In genomic region chr7:83883276-83884020, GRCm38 (mm10) we compare ENCODE assay signal across 8 mouse cellular contexts. TPM values are rescaled to one million over a fixed set of nuclear protein-coding genes. Genes with fewer than 3 reads are reported as not detected.
DNase-seq lines count a peak whose midpoint lies in the region; ATAC-seq lines count a peak whose summit lies in the region.

No protein-coding gene starts in this region.

- ATAC-seq in heart, embryonic 12.5 days (ENCODE audit: insufficient number of reproducible peaks, low FRiP score): peak; percentile 85
- peak; percentile 86 for ATAC-seq in kidney, embryonic 15.5 days (replicated peaks; ENCODE audit: low FRiP score)
- ATAC-seq in liver, embryonic 16.5 days (ENCODE audit: low read depth): peak; percentile 81
- ATAC-seq in neural tube, embryonic 11.5 days (ENCODE audit: insufficient read depth, low FRiP score, low TSS enrichment): peak; percentile 76
- ATAC-seq in stomach, embryonic 15.5 days (ENCODE audit: insufficient read depth, low FRiP score, low read depth): peak; percentile 80

- H3K4me2 ChIP-seq in heart, embryonic 12.5 days: peak overlapping the region; percentile 91
- H3K4me2 ChIP-seq in kidney, embryonic 15.5 days: peak overlapping the region; percentile 88
- H3K4me2 ChIP-seq in liver, embryonic 16.5 days (ENCODE audit: low read depth, low read length): peak overlapping the region; percentile 82
- peak overlapping the region; percentile 83 for H3K4me2 ChIP-seq in neural tube, embryonic 11.5 days (ENCODE audit: low read depth)
- H3K4me2 ChIP-seq in stomach, embryonic 15.5 days: peak overlapping the region; percentile 90

- peak overlapping the region; percentile 98 for H3K27ac ChIP-seq in heart, embryonic 12.5 days (ENCODE audit: poor library complexity, severe bottlenecking)
- peak overlapping the region; percentile 98 for H3K27ac ChIP-seq in kidney, embryonic 15.5 days
- H3K27ac ChIP-seq in liver, embryonic 16.5 days (ENCODE audit: low read length): peak overlapping the region; percentile 99
- peak overlapping the region; percentile 95 for H3K27ac ChIP-seq in neural tube, embryonic 11.5 days (ENCODE audit: low read depth, low read length)
- H3K27ac ChIP-seq in stomach, embryonic 15.5 days: peak overlapping the region; percentile 98

- peaks cover 60% of the 10 kb centered on the region for H3K36me3 ChIP-seq in erythroblast, embryonic 14.5 days (ENCODE audit: control insufficient read depth)
- H3K36me3 ChIP-seq in heart, embryonic 12.5 days: peaks cover 10% of the 10 kb centered on the region
- H3K36me3 ChIP-seq in kidney, embryonic 15.5 days: peaks cover 16% of the 10 kb centered on the region
- H3K36me3 ChIP-seq in liver, embryonic 16.5 days (ENCODE audit: control insufficient read depth, insufficient read depth): peaks cover 11% of the 10 kb centered on the region
- H3K36me3 ChIP-seq in neural tube, embryonic 11.5 days (ENCODE audit: control insufficient read depth, insufficient read depth, low read length): peaks cover 3% of the 10 kb centered on the region
- peaks cover 6% of the 10 kb centered on the region; the same call in 1 of the 2 replicates for H3K36me3 ChIP-seq in stomach, embryonic 15.5 days

- peak overlapping the region; percentile 91 for H3K9ac ChIP-seq in heart, embryonic 12.5 days
- peak overlapping the region; percentile 81 for H3K9ac ChIP-seq in kidney, embryonic 15.5 days
- H3K9ac ChIP-seq in liver, embryonic 16.5 days (ENCODE audit: low read depth, low read length): peak overlapping the region; percentile 88
- peak overlapping the region; percentile 72 for H3K9ac ChIP-seq in neural tube, embryonic 11.5 days (ENCODE audit: low read length)
- H3K9ac ChIP-seq in stomach, embryonic 15.5 days: peak overlapping the region; percentile 51

- WGBS in heart, embryonic 12.5 days: under 1% methylated on average over 75 of the region's 91 CpGs
- WGBS in kidney, embryonic 15.5 days: under 1% methylated on average over 87 of the region's 91 CpGs
- WGBS in liver, embryonic 16.5 days (ENCODE audit: insufficient replicate concordance): under 1% methylated on average over 81 of the region's 91 CpGs
- whole genome bisulfite sequencing in neural tube, embryonic 11.5 days: under 1% methylated on average over 90 of the region's 91 CpGs
- under 1% methylated on average over 74 of the region's 91 CpGs for WGBS in stomach, embryonic 15.5 days

- peak; percentile 66 for DNase-seq in 3T3-L1 (ENCODE audit: low read depth, low spot score)
- DNase-seq in adipocyte (ENCODE audit: low spot score): peak; percentile 64
- peak; percentile 81 for DNase-seq in neural tube, embryonic 11.5 days (ENCODE audit: low spot score)

- H3K27me3 ChIP-seq in erythroblast, embryonic 14.5 days (ENCODE audit: control insufficient read depth): no peaks in the 10 kb centered on the region
- H3K27me3 ChIP-seq in heart, embryonic 12.5 days (replicated peaks): no peaks in the 10 kb centered on the region
- no peaks in the 10 kb centered on the region for H3K27me3 ChIP-seq in kidney, embryonic 15.5 days
- no peaks in the 10 kb centered on the region for H3K27me3 ChIP-seq in liver, embryonic 16.5 days (ENCODE audit: control insufficient read depth, insufficient read depth, low read depth, low read length)
- H3K27me3 ChIP-seq in neural tube, embryonic 11.5 days (ENCODE audit: control insufficient read depth, insufficient read depth, low read length): no peaks in the 10 kb centered on the region
- no peaks in the 10 kb centered on the region for H3K27me3 ChIP-seq in stomach, embryonic 15.5 days (replicated peaks)

- H3K9me3 ChIP-seq in erythroblast, embryonic 14.5 days (ENCODE audit: control insufficient read depth, low read length): no peaks in the 10 kb centered on the region; the same call in 1 of the 2 replicates
- no peaks in the 10 kb centered on the region for H3K9me3 ChIP-seq in heart, embryonic 12.5 days (replicated peaks)
- peaks cover 3% of the 10 kb centered on the region; the same call in 1 of the 2 replicates for H3K9me3 ChIP-seq in kidney, embryonic 15.5 days (replicated peaks)
- H3K9me3 ChIP-seq in liver, embryonic 16.5 days (replicated peaks; ENCODE audit: control insufficient read depth, low read length): no peaks in the 10 kb centered on the region
- no peaks in the 10 kb centered on the region for H3K9me3 ChIP-seq in neural tube, embryonic 11.5 days (ENCODE audit: control insufficient read depth, low read length)
- H3K9me3 ChIP-seq in stomach, embryonic 15.5 days: no peaks in the 10 kb centered on the region

- peak overlapping the region; percentile 94 for H3K4me3 ChIP-seq in erythroblast, embryonic 14.5 days (replicated peaks)
- H3K4me3 ChIP-seq in heart, embryonic 12.5 days: peak overlapping the region; percentile 69
- H3K4me3 ChIP-seq in kidney, embryonic 15.5 days (replicated peaks): peak overlapping the region; percentile 79
- H3K4me3 ChIP-seq in liver, embryonic 16.5 days (ENCODE audit: low read depth, low read length): peak overlapping the region; percentile 77
- peak overlapping the region; percentile 77 for H3K4me3 ChIP-seq in neural tube, embryonic 11.5 days (ENCODE audit: low read depth, low read length)
- H3K4me3 ChIP-seq in stomach, embryonic 15.5 days (replicated peaks): peak overlapping the region; percentile 61

- peaks cover 67% of the 10 kb centered on the region for H3K4me1 ChIP-seq in erythroblast, embryonic 14.5 days (ENCODE audit: control insufficient read depth)
- peaks cover 46% of the 10 kb centered on the region for H3K4me1 ChIP-seq in heart, embryonic 12.5 days (replicated peaks)
- peaks cover 49% of the 10 kb centered on the region for H3K4me1 ChIP-seq in kidney, embryonic 15.5 days
- H3K4me1 ChIP-seq in liver, embryonic 16.5 days (ENCODE audit: control insufficient read depth, low read depth, low read length): peaks cover 53% of the 10 kb centered on the region
- H3K4me1 ChIP-seq in neural tube, embryonic 11.5 days (ENCODE audit: control insufficient read depth, insufficient read depth, low read length): peaks cover 23% of the 10 kb centered on the region
- H3K4me1 ChIP-seq in stomach, embryonic 15.5 days: peaks cover 34% of the 10 kb centered on the region

RNA-seq across cellular contexts. Expression of gene Tlnrd1, which starts 0.7 kb away (rescaled TPM):
- 14.7 and 14.8 TPM in 2 replicates for polyA plus RNA-seq in erythroblast, embryonic 14.5 days (2012)
- 21.2 and 22.6 TPM in 2 replicates for polyA plus RNA-seq in heart, embryonic 12.5 days (2016; fragmentation: Nextera tagmentation; extraction: Ambion mirVana)
- polyA plus RNA-seq in kidney, embryonic 15.5 days (2015; fragmentation: Nextera tagmentation; extraction: Ambion mirVana): 10.4 and 11.0 TPM in 2 replicates
- polyA plus RNA-seq in liver, embryonic 16.5 days (2015; fragmentation: Nextera tagmentation; extraction: Ambion mirVana): 5.9 and 7.2 TPM in 2 replicates
- 17.8 and 19.8 TPM in 2 replicates for polyA plus RNA-seq in neural tube, embryonic 11.5 days (2014; fragmentation: Nextera tagmentation; extraction: Ambion mirVana)
- 14.2 and 14.3 TPM in 2 replicates for polyA plus RNA-seq in stomach, embryonic 15.5 days (2015; fragmentation: Nextera tagmentation; extraction: Ambion mirVana)

RNA-seq across cellular contexts. Expression of gene Mesd, which starts 0.8 kb away (rescaled TPM):
- polyA plus RNA-seq in erythroblast, embryonic 14.5 days (2012): 0.54 and 1.1 TPM in 2 replicates
- polyA plus RNA-seq in heart, embryonic 12.5 days (2016; fragmentation: Nextera tagmentation; extraction: Ambion mirVana): 101 and 107 TPM in 2 replicates
- 115 and 119 TPM in 2 replicates for polyA plus RNA-seq in kidney, embryonic 15.5 days (2015; fragmentation: Nextera tagmentation; extraction: Ambion mirVana)
- 37.6 and 40.5 TPM in 2 replicates for polyA plus RNA-seq in liver, embryonic 16.5 days (2015; fragmentation: Nextera tagmentation; extraction: Ambion mirVana)
- polyA plus RNA-seq in neural tube, embryonic 11.5 days (2014; fragmentation: Nextera tagmentation; extraction: Ambion mirVana): 70.1 and 73.5 TPM in 2 replicates
- 107 and 123 TPM in 2 replicates for polyA plus RNA-seq in stomach, embryonic 15.5 days (2015; fragmentation: Nextera tagmentation; extraction: Ambion mirVana)

Comparison
In these comparisons a context has a peak if more than half of its experiments do, and no peak if none do; other contexts are left out.
1. Peak in every context shown above with its lines: DNase-seq, ATAC-seq, H3K4me3 ChIP-seq and H3K27ac ChIP-seq.
2. RNA of gene Mesd, which starts 0.8 kb away (polyA plus RNA-seq): 107 to 123 TPM in stomach, embryonic 15.5 days, 115 to 119 TPM in kidney, embryonic 15.5 days, 101 to 107 TPM in heart, embryonic 12.5 days, 70.1 to 73.5 TPM in neural tube, embryonic 11.5 days and 37.6 to 40.5 TPM in liver, embryonic 16.5 days; 0.54 to 1.1 TPM in erythroblast, embryonic 14.5 days; every median in the first group is over 10 times any median in the second.